Mouse (Mus musculus) layer of hippocampus, adult 9-11 months (tissue): ENCODE measurements around the gene Wnt5b.

Source experiments
- DNase-seq: peaks from one replicate; pipeline ENCODE4 v3.0.0; 2022

Wnt5b gene

DNA sequence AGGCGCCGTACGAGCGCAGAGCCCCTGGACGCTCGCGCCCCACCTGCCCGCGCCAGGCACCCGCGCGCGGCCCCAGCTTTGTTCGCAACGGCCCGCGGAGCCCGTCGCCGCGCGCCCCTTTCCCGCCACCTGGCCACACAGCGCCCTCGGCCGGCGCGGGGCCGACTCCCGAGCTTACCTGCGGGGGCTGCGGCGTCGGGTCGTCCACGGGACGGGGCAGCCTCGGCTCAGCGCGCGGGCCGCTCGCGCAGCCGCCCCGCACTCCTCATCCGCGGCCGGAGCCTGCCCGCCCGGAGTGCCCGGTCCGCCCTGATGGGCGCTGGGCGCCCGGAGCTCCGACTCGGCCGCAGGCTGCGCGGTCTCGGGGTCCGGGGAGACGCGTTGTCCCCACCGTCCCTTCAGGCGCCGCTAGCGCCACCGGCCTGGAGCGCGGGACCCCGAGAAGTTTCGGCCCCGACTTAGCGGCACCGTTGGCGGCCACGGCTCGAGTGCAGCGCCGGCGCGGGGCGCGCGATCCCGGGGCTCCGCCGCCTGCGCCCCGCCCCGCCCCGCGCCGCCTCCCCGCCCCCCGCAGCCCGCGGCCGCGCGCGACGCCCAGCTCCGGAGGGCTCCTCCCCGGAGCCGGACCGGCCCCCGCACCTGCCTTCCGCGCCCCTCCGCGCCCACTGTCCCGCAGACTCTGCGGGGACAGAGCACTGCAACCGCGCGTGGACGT, at the start of gene Wnt5b:
Gene Wnt5b (minus strand): TSS at position 545 of the 715 bp plus-strand sequence.
- DNase-seq, result no peak

DNA sequence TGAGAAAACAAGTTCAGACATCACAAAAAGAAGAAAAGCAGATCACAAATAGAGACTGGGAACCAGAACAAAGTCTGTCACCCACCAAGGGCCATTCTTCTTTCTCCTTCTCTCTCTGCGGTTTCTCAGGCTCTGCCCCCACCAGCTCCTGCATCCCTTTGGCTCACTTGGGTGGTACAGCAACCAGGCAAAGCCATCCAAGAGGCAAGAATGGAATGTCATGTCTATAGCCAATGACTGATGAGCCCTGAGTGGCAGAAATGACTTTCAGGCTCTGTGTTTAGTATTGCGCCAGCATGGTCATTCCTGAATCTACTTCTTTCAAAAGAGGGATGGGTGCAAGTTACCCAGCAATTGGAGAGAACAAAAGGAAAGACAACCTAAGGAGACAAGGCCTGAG, 46.7 kb upstream of the Wnt5b start:
- DNase-seq, result no peak

DNA sequence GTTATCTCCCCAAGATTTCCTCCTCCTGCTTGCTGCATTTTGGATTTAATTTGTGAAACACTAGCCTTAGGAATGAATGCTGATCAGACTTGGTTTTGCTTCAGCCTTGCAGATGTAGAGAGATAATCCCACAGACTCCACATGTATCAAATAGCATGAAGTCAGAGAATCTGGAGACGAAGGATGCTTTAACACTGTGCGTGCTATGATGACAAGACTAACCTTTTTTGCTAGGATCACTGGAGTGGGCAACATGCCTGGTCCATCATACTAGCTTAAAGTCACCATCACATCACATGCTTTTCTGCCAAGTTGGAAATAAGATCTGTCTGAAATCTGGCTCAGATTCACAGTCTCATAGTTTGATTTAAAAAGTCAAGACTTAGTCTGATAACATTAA, 43.8 kb upstream of the Wnt5b start:
- DNase-seq, result no peak

DNA sequence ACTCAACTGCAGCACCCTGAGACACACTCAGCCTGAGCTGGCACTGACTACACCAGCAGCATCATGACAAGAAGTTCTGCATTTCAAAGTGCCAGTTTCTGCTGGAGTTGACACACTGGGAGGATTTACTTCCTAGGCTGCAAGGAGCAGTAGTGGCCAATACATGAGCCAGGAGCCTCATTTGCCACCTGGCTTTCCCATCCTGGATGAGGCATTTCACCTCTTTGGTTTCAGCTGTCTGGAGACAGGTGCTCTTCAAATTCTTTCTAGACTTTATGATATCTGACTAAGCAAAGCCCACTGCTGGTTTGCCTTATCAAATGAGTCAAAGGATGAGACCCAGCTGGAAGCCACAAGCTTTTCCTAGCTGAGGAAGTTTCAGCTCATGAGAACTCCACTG, 43.3 kb upstream of the Wnt5b start:
- no peak for DNase-seq

DNA sequence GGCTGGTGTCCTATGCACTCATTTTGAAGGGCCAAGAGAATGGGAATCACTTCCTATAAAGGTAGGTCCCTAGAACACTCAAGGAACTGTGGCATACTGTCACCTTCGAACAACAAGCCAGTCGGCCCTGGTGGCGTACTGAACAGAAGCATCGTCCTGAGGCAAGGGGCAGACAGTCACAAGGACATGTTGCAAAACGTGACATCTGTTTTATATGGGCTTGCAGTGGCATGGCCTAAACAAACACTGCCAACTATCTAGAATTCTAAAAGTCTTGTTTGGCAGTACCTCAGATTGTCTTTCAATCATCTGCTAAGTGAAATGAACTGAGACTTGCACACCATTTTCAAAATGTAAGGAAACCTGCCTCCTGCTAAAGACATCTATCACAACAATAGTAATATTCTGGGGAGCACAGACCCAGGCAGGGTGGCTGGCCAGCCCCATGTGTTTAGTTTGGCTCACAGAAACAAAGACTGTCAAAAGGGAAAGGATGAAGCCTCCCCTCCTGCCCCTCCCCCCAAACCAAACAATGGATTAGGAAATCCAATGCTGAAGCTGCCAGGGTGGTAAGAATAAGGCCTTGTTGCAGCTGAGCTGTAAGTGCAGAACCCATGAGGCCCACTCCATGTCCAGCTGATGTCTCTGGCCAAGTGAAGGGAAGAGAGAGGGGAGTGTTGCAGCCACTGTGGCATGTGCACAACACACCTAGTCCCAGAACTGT, 41.7 kb upstream of the Wnt5b start:
- peak; percentile 84 for DNase-seq

DNA sequence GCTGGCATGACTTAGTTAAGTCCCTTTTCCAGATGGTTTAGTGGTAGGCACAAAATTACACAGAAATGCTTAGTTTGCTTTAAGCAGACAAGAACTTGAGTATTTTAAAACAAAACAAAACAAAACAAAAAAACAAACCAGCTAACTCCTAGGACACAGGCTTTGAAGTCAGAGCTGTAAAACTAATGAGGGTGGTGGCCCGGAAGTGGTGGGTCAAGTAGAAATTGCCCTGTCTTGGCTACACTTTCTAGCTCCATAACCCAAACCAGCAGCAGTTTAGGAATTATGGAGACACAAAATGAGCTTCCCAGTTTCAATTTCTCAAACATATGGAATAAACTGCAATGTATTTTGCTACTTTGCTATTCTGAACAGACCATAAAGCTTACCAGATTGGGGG, 39.9 kb upstream of the Wnt5b start:
- no peak for DNase-seq

DNA sequence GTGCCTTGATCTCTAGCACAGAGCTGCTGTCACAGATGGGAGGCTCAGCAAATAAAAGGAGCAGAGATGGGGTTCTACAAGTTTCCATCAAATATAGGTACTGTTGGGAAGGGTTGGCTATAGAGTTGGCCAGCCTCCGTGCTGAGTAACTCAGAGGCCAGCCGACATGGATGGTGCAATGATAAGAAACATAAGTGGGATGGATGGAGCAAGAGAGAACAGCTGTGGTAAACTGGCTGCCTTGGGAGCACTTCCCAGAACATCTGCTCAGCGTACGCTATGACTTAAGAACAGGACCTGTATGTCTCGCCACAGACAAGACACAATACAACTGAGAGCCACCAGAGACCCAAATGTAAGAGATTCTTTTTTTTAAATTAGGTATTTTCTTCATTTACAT, 39.0 kb upstream of the Wnt5b start:
- no peak for DNase-seq

DNA sequence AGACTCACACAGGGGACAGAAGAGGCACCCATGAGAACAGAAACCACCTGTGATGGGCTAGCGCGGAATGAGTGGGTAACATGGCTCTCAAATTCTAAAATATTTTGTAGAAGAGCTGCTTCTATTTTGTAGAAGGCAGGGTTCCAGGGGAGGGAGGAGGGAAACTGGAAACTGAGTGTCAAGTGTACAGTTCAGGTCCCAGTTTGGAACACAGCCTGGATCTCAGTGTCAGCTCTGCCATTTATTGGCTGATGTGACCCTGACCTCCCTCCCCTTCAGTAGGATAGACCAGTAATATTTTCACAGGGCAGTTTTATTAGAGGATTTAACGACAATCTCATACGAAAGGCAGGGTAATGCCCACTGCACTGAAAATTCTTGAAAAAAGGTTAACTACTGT, 32.6 kb upstream of the Wnt5b start:
- DNase-seq, result no peak

DNA sequence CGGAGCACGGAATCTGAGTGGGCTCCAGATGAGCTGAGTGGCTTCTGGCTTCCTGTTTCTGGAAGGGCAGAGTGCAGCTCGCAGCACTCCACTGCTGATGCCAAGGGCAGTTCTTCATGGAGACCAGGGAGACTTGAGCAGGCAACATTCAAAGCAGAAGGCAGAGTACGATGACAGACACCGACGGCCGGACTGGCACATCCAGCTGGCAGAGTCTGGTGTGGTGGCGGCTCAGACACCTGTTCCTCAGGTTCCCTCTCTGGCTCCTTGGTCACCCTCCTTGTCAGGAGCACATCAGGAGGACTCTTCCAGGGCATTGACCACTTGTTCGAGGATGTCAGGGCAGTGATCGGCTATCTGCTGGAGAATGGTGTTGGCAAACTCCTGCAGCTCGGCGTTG, 31.2 kb upstream of the Wnt5b start:
- DNase-seq, result no peak

DNA sequence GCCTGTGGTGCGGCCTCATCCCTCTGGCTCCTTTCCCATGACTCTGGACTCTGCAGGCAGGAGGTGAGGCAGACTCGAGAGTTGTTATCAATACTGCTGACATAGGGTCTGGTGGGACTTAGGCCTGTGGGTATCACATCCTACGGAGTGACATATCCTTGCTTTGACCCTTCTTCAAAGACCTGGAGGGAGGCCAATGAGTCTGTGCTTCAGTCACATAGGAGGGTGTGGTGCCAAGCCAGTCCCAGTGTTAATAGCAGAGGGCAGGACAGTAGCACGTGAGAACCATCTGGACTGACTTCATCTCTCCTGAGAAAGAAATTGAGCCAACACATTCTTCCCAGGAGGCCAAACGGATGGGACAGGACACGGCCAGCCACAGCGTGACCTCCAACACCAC, 28.1 kb upstream of the Wnt5b start:
- DNase-seq, result no peak

DNA sequence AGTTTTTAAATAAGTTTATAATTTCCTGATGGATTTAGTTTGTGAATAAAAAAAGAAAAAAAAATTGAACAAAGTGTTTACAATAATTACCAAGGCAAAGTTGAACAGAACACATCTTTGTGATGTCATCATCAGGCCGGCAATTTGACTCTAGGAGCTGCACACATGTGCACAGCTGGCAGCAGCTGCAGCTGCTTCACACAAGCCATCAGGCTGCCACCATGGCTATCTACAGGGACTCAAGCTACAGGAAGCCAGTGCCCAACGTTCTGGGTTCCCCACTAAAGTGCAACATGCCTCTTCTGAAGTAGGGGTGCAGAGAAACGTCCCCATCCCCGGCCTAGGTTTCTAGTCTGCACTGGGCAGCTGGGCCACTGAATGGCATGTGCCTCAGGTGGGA, 26.6 kb upstream of the Wnt5b start:
- DNase-seq, result no peak

DNA sequence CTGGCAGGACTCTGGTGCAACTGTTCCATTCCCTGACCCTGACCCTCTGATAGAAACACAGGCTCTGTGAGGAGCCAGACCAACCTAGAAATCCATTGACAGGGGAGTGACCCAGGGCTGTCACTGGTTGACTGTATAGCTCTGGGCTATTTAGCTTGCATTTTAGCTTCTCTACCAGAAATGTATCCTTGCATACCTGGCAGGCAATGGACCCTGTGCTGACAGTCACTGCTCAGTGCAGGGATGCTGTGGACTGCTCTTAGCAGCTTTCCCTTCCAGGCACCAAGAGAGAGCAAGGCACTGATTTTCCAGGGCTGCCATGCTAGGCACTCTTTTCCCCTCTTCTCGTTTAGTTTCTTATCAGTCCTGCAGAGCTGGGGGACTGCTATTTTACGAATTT, 24.2 kb upstream of the Wnt5b start:
- DNase-seq, result no peak

DNA sequence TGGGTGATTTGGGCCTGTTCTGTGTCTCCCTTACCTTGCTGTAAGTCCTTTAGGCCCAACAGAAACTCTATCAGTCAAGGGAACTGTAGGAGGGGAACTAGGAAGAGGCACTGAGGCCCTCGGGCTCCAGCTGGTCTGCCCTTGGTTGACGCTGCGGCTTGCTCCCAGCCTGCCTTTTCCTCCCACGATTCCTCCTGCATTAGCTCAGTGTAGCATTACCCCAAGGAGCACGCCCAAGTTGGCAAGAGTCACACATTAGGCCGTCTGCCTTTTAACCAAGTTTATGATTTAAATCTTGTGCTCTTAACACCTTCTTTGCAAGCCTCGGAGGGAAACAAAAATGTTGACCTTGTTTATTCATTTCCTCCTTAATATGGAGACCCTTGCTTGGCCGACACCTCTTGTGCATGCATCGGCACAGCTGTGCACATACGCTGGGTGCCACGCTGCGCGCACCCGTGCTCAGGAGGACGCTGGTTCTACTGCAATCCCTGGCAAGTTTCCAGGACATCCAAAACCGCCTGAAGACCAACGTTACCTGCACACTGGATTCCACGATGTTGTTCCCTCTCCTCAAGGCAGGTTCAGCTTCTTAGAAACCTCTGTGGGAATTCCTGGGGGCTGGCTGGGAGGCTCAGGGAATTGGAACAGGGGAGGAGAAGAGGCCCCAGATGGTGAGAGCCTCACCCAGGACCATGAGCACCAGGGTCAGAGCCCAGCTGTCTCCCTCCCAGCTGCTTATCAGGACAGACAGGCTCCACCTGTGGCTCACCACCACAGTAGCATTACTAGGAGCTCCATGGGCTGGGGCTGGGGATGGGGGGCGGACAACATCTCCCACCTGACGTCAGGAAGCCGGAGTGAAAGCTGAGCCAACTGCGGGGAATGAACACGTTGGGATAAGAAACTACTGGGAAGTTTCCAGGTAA, 21.6 kb upstream of the Wnt5b start:
- DNase-seq, result no peak

DNA sequence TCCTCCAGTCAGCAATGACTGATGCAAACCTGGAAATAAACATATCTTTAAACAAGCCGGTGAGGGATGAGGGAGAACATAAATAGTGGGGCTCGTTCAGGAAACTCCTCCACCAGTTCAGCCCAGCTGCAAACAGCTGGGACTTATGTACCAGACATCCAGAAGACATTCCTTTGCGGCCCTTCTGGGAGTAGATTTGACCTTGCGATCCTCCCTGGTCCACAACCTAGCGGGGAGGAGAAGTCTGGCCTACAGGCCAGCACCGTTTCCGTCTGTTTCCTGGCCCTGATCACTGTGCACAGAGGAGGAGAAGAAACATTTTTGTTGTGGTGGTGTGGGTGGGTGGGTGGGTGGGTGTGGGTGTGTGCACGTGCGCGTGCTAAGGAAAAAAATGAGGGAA, 18.4 kb upstream of the Wnt5b start:
- DNase-seq, result no peak

DNA sequence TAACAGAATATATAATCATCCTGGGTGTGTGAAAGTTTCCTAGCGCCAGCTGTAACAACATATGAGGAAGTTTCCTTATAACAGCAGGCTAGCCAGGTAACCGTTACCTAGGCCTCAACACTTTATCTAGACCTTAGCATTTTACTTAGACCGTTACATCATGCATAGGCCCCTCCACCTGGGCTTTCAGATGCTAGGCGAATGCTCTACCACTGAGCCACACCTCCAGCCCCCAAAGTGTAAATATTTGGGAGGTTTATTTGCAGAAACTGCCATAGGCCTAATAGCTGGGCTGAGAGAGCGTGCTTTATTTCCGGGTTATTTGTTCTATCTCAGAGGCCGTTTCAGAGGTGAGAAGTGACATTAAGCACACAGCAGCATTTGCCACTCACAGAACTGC, 14.7 kb upstream of the Wnt5b start:
- no peak for DNase-seq

DNA sequence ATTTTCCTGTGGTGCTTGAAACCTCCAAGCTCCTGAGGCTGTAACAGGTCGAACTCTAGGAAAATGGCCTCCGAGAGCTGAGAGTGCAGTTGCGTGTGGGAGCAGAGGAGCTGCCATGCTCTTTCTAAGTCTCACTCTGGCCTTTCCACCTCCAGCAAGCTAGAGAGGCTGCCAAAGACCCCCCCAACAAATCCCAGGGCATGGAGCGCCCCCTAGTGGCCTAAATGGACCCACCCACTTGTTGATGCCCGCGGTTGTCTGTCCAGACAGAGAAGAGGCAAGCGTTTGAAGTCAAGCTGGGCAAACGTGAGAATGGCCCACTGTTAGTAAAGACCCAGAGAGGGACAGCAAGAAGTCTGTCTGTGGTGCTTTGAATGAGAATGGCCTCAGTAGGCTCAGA, 10.3 kb upstream of the Wnt5b start:
- DNase-seq, result no peak

DNA sequence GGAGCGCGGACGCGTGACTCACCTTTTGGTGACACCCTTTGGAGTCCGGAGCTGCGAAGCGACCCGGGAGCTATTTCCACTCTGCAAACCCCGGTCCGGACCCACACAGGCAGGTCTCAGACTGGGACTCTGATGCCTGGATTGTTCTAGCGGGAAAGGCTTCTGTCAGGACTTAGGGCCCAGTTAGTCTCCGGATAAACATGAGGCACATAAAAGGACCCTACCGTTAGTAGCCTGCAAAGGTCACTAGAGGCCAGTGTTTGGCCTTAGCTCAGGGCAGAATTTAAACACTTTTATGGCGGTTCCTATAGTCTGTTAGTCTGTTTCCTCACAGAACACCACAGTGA, 344 bp upstream of the Wnt5b start:
- no peak for DNase-seq

DNA sequence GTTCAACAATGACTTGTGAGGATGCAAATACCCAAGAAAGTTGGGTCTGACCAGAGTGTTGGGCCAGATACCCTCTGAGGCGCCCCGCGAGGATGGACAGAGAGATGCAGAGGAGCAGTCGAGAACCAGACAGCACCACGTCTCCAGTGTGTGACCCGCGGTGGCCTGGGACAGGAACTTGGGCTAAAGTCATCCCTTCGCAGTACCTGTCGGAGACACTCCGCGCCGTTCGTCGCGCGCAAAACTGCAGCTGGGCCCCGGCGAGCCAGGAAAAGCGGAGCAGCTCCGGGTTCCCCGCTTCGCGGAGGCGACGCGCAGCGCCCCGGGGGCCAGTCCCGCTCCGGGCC, 718 bp downstream of the Wnt5b start:
- DNase-seq, result no peak

DNA sequence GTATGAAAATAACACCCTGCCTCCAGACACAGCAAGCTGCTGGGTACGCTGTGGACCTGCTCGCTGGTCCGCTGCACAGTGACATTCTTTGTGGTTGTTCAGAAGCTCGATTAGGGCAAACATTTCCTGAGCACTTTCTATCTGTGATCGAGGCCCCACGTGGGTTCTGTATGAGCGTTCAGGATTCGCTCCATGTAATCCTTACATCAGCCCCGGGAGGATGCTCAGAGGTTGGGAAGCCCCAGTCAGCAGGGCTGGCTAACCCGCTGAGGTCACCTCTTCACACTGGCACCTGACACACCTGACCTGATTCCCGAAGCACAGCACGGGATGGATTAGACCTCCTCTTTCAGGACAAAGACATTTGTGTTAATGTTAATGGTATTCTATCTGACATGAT, 8.3 kb downstream of the Wnt5b start:
- DNase-seq, result no peak

DNA sequence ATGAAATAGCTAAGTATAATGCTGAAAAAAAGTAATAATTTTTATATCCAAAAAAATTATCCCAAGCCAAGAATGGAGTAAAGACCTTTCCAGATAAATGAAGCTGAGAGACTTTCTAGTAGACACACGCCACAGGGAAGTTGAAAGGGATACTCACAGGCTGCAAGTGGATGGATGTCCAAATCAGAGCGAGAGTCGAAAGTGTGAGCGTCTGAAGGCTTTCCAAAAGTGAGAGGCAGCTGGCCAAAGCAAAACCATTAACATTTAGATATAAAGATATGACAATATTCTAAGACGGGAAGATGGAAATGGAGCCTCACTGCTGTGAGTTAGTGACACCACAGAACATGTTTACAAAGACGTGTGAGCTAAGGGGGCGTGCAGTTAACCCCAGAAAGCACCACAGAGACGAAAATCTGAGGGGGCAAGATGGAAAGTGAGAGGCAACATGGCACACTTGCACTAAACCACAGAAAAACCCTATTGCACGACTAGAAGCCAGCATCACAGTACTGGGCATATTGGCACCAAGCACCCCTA, 10.9 kb downstream of the Wnt5b start:
- DNase-seq, result no peak

DNA sequence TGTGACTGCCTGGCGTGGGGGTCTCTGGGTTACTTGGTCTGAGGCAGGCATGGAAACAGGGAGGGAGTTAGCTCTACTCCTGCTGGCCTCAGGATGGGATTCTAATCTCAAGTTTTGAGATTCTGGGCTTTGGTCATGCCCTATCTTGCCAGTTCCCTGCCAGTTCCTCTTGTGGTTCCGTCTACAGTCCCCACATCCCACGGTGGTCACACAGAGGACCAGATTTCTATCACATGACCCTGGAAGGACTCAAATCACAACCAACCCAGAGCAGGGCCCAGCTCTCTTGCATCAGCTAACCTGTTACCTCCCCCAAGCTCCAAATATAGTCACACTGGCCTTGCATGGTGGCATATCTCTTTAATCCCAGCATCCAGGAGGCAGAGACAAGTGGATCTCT, 14.5 kb downstream of the Wnt5b start:
- no peak for DNase-seq

DNA sequence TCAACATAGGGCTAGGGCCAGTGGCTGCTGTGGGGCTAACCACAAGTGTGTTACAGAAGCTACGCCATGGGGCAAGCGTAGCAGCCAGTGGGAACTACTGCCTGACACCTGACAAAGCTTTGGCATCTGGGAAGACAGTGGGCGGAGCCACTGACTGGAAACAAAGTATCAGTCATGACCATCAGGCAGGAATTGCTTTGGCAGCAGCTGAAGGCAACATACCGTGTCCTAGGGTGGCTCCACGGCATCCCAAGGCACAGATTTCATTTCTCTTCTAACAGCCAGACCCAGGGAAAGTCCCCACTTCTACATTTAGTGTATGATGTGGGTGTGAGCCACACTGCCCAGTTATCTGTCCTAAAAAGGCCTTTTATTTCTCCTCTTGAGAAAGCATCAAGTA, 17.6 kb downstream of the Wnt5b start:
- no peak for DNase-seq

DNA sequence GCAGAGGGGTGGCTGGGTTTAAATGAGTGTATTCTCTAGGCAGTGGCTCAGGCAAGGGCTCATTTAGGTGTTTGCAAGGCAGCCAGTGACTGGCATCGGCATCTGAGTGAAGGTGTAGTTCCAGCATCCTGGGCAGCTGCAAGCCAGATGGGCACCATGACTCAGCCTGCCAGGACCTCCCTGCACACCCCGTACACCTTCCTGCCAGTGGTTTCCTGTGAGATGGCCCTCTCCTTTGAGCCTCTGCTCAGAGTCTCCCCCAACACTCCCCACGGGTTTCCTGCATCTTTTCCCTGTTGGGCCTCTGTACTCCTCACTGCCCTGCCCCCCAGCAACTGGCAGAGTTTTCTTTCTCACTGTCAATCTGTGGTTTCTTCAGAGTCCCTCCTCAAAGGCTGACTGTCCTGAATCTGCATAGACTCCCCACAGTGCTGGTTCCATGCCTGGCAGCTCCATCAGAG, 22.2 kb downstream of the Wnt5b start:
- DNase-seq, result no peak

DNA sequence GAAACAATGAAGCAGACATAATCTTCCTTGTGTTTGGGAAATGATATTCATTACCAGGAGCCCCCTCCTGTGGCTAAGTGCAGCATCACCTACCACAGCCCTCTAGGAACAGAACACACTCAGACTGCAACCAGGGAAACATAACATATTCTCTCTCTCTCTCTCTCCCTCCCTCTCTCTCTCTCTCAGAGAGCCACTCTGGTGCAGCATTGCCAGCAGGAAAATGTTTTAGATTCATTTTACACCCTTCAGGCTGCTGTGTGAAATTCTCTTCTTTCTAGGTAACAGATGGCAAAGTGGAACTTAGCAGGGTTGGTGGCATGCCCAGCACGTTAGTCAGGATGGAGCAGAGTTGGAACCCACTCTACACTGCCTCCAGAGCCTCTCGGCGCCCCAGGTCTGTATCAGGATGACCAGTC, 22.7 kb downstream of the Wnt5b start:
- peak; percentile 59 for DNase-seq
